Mouse (Mus musculus) CH12.LX (cell line): ENCODE results near the gene Tomm40. TPM values are rescaled to one million over a fixed set of nuclear protein-coding genes. Genes with fewer than 3 reads are reported as not detected.

Experiments
- DNase-seq: peaks from one replicate; pipeline ENCODE4 v3.0.0-alpha.2; 2013; ENCODE audit errors: extremely low read depth
- H3K27ac ChIP-seq: 2 replicates; pipeline ENCODE4 v1.5.1; 2012; ENCODE audit warnings: low read depth, mild to moderate bottlenecking, control low read depth, moderate library complexity; ENCODE audit not compliant: insufficient read depth
- H3K27me3 ChIP-seq: replicated peaks from 2 replicates; pipeline ENCODE3; 2012; ENCODE audit warnings: inconsistent platforms
- H3K36me3 ChIP-seq, 2 experiments: replicated peaks in 1 of 2; 2 replicates each; pipeline versions ENCODE3 to v1.6.1; 2012; ENCODE audit warnings: inconsistent platforms in 1 of 2, low read length in 1 of 2, mild to moderate bottlenecking in 1 of 2, mixed read lengths in 1 of 2, moderate library complexity in 1 of 2; ENCODE audit not compliant: control insufficient read depth in 1 of 2, insufficient read depth in 1 of 2
- H3K4me1 ChIP-seq, 2 experiments: 2 replicates each; pipeline ENCODE4 v1.6.1; 2012; ENCODE audit warnings: inconsistent platforms in 1 of 2, moderate library complexity in 1 of 2; ENCODE audit not compliant: insufficient read depth in 2 of 2, control insufficient read depth in 1 of 2
- H3K4me2 ChIP-seq: 2 replicates; pipeline ENCODE4 v1.6.1; 2012; ENCODE audit warnings: low read depth, mild to moderate bottlenecking, control low read depth; ENCODE audit not compliant: poor library complexity, insufficient read depth, severe bottlenecking
- H3K4me3 ChIP-seq, 3 experiments: fragments of 150-350 bp in 1 of 3; sonication (generic) in 1 of 3; replicated peaks in 1 of 3; 2 replicates each; pipeline versions ENCODE3 to v1.5.1; 2011 to 2012; ENCODE audit warnings: low read depth in 2 of 3, low read length in 2 of 3, mild to moderate bottlenecking in 2 of 3, moderate library complexity in 2 of 3, control low read depth in 1 of 3, improper control_type of control experiment in 1 of 3, inconsistent platforms in 1 of 3, mixed read lengths in 1 of 3; ENCODE audit not compliant: poor library complexity in 1 of 3
- H3K79me2 ChIP-seq: replicated peaks from 2 replicates; pipeline ENCODE4 v1.6.1; 2012; ENCODE audit warnings: mild to moderate bottlenecking, moderate library complexity; ENCODE audit not compliant: control insufficient read depth, poor library complexity, insufficient read depth, severe bottlenecking; ENCODE audit errors: extremely low read depth
- H3K9ac ChIP-seq: 2 replicates; pipeline ENCODE4 v1.6.1; 2012; ENCODE audit warnings: low read depth, mild to moderate bottlenecking, control low read depth, moderate library complexity; ENCODE audit not compliant: insufficient read depth
- H3K9me3 ChIP-seq: replicated peaks from 2 replicates; pipeline ENCODE3; 2012; ENCODE audit warnings: low read length, inconsistent platforms, mixed read lengths
- BHLHE40 ChIP-seq: IDR thresholded peaks from 2 replicates; pipeline ENCODE4 v1.6.1; 2011; ENCODE audit warnings: mild to moderate bottlenecking, low read depth, low read length, improper control_type of control experiment
- CTCF ChIP-seq, 2 experiments: IDR thresholded peaks in 1 of 2; conservative IDR thresholded peaks in 1 of 2; 2 replicates each; pipeline ENCODE4 v1.5.1; 2011 to 2012; ENCODE audit warnings: low read depth in 2 of 2, low read length in 2 of 2, improper control_type of control experiment in 1 of 2, inconsistent platforms in 1 of 2, mild to moderate bottlenecking in 1 of 2, moderate library complexity in 1 of 2
- ELF1 ChIP-seq: IDR thresholded peaks from 2 replicates; pipeline ENCODE4 v1.6.1; 2014; ENCODE audit warnings: low read depth, mild to moderate bottlenecking, inconsistent platforms, low read length, improper control_type of control experiment
- ETS1 ChIP-seq: conservative IDR thresholded peaks from 2 replicates; pipeline ENCODE4 v1.6.1; 2012; ENCODE audit warnings: low read depth, mild to moderate bottlenecking, inconsistent platforms, low read length, improper control_type of control experiment, moderate library complexity
- GABPA ChIP-seq: IDR thresholded peaks from 2 replicates; pipeline ENCODE4 v1.6.1; 2012; ENCODE audit warnings: low read depth, low read length, improper control_type of control experiment, inconsistent platforms; ENCODE audit not compliant: insufficient replicate concordance
- MAFK ChIP-seq: IDR thresholded peaks from 2 replicates; pipeline ENCODE4 v1.6.1; 2011; ENCODE audit warnings: low read length, improper control_type of control experiment; ENCODE audit not compliant: insufficient replicate concordance
- MXI1 ChIP-seq: IDR thresholded peaks from 2 replicates; pipeline ENCODE4 v1.6.1; 2011; ENCODE audit warnings: mild to moderate bottlenecking, low read depth, low read length, improper control_type of control experiment
- PAX5 ChIP-seq: IDR thresholded peaks from 2 replicates; pipeline ENCODE4 v1.6.1; 2012; ENCODE audit warnings: low read length, inconsistent platforms, mixed read lengths
- POLR2A ChIP-seq: IDR thresholded peaks from 2 replicates; pipeline ENCODE4 v1.6.1; 2011; ENCODE audit warnings: low read depth, mild to moderate bottlenecking, improper control_type of control experiment, low read length
- POLR2AphosphoS2 ChIP-seq: IDR thresholded peaks from 2 replicates; pipeline ENCODE4 v1.6.1; 2011; ENCODE audit warnings: low read depth, low read length, improper control_type of control experiment
- RAD21 ChIP-seq: IDR thresholded peaks from 2 replicates; pipeline ENCODE4 v1.6.1; 2011; ENCODE audit warnings: low read depth, mild to moderate bottlenecking, low read length, improper control_type of control experiment, moderate library complexity
- RCOR1 ChIP-seq: conservative IDR thresholded peaks from 2 replicates; pipeline ENCODE4 v1.6.1; 2012; ENCODE audit warnings: low read depth, mild to moderate bottlenecking, inconsistent platforms, low read length, improper control_type of control experiment
- SIN3A ChIP-seq: IDR thresholded peaks from 2 replicates; pipeline ENCODE4 v1.6.1; 2012; ENCODE audit warnings: low read length, improper control_type of control experiment, inconsistent platforms
- SMC3 ChIP-seq: IDR thresholded peaks from 2 replicates; pipeline ENCODE4 v1.6.1; 2011; ENCODE audit warnings: low read depth, low read length, improper control_type of control experiment
- TBP ChIP-seq: conservative IDR thresholded peaks from 2 replicates; pipeline ENCODE4 v1.6.1; 2011; ENCODE audit warnings: low read depth, low read length, improper control_type of control experiment
- TCF12 ChIP-seq: IDR thresholded peaks from 2 replicates; pipeline ENCODE4 v1.6.1; 2014; ENCODE audit warnings: low read depth, mild to moderate bottlenecking, inconsistent platforms, low read length, improper control_type of control experiment
- UBTF ChIP-seq: IDR thresholded peaks from 2 replicates; pipeline ENCODE4 v1.6.1; 2012; ENCODE audit warnings: low read depth, mild to moderate bottlenecking, inconsistent platforms, low read length, improper control_type of control experiment, moderate library complexity
- USF1 ChIP-seq: IDR thresholded peaks from 2 replicates; pipeline ENCODE4 v1.6.1; 2014; ENCODE audit warnings: low read depth, mild to moderate bottlenecking, inconsistent platforms, low read length, improper control_type of control experiment
- USF2 ChIP-seq: conservative IDR thresholded peaks from 2 replicates; pipeline ENCODE4 v1.6.1; 2011; ENCODE audit warnings: low read depth, low read length, improper control_type of control experiment
- ZC3H11A ChIP-seq: IDR thresholded peaks from 2 replicates; pipeline ENCODE4 v1.6.1; 2012; ENCODE audit warnings: low read depth, mild to moderate bottlenecking, inconsistent platforms, low read length, improper control_type of control experiment
- ZNF384 ChIP-seq: IDR thresholded peaks from 2 replicates; pipeline ENCODE4 v1.6.1; 2012; ENCODE audit warnings: low read depth, low read length, improper control_type of control experiment, inconsistent platforms
- dilution Hi-C: fragments of 300-500 bp; cut with MboI; formaldehyde crosslinking; loops from 2 replicates; pipeline ENCODE4 v1.14.3; 2020; ENCODE audit warnings: low sequenced_read_pairs; ENCODE audit not compliant: extremely low pct_unique_long_range_greater_than_20kb, extremely low pct_ligation_motif_present
- in situ Hi-C: fragments of 300-500 bp; cut with MboI; formaldehyde crosslinking; loops from 3 replicates; pipeline ENCODE4 v1.14.3; 2019; ENCODE audit warnings: low sequenced_read_pairs, low pct_ligation_motif_present, low pct_unique_long_range_greater_than_20kb, mixed read lengths
- polyA plus RNA-seq: library from polyadenylated mRNA; unstranded; fragments of >175 nt; gene quantifications from 2 replicates; pipeline ENCODE4 v1.2.1, GENCODE M21; 2012; ENCODE audit warnings: low read depth; ENCODE audit not compliant: insufficient read length
- total RNA-seq, 2 experiments: library from RNA; depleted of rRNA; stranded (reverse); fragments of 300-350 nt in 1 of 2; fragments of >200 nt in 1 of 2; gene quantifications; 2 replicates each; pipeline ENCODE4 v1.2.3; 2012 to 2014

Gene Tomm40
- total and polyA plus RNA-seq, 3 experiments: 115 to 221 (median 179) TPM

DNA sequence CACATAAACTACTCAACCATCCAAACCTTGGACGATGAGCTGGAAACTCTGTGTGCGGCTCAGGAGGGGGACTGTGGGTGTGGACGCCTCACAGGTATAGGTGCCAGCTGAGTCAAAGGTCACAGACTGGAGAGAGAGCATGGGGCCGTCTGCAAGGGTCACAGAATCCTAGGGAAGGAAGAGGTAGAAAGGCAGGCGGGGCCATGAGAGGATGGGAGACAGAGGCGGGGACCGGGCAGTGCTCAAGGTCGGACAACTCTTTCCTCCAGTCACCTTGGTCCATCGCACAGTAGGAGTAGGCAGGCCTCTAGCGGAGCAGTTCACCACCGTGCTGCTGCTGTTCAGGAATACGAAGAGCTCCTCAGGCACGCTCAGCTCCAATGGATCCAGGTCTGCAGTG lies 44.8 kb upstream of the Tomm40 start:
- H3K9ac ChIP-seq: no peak overlapping the region
- H3K79me2 ChIP-seq: no peaks in the 10 kb centered on the region
- dilution Hi-C loops: no loop called here
- no peak overlapping the region for H3K4me3 ChIP-seq
- peaks cover 4% of the 10 kb centered on the region for H3K9me3 ChIP-seq
- no peak overlapping the region for H3K4me2 ChIP-seq
- peaks cover 10% of the 10 kb centered on the region for H3K27me3 ChIP-seq
- in situ Hi-C loops: no loop called here
- H3K4me1 ChIP-seq: peaks cover 0 to 4% of the 10 kb centered on the region in 2 experiments; a peak in 2 of 4 replicates
- H3K36me3 ChIP-seq: peaks cover 0 to 13% of the 10 kb centered on the region in 2 experiments
- no peak for TF ChIP-seq SIN3A
- no peak for DNase-seq
- H3K27ac ChIP-seq: no peak overlapping the region

DNA sequence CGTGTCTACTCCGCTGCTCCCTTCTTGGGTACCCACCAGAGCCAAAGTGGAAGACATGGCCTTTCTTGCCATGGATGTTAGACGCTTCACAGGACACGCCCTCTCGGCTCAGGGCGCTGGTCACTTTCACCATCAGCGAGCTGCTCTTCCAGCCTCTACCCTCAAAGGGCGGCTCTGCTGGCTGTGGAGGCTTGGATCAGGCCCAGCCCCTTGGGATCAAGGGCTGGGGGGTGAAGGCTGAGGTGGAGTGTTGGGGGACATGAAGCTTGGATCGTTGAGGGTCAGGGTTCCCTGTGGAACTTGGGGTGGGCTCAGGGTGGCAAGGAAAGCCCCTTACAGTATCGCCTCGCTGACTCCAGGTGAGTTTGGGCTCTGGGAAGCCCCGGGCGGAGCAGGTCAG lies 43.4 kb upstream of the Tomm40 start:
- Histone ChIP-seq H3K9me3 (peaks cover 3% of the 10 kb centered on the region), H3K36me3 (peaks cover 0 to 11% of the 10 kb centered on the region in 2 experiments), H3K79me2 (no peaks in the 10 kb centered on the region), H3K4me2 (no peak overlapping the region), H3K4me1 (no peaks in the 10 kb centered on the region), H3K9ac (no peak overlapping the region), H3K27me3 (peaks cover 10% of the 10 kb centered on the region), H3K27ac (no peak overlapping the region), H3K4me3 (no peak overlapping the region)
- in situ Hi-C loops (no loop called here), dilution Hi-C loops (no loop called here)
- no peak for DNase-seq
- TF ChIP-seq CTCF (conservative IDR thresholded peaks at IDR 0.05 in 1 of 2, IDR thresholded peaks at IDR 0.05 in 1 of 2; ENCODE audit: low read depth in 2 of 2, low read length in 2 of 2) (no peak), TBP (no peak), USF1 (no peak), UBTF (no peak), MXI1 (no peak), ELF1 (no peak), RAD21 (no peak), POLR2A (no peak), MAFK (no peak), ZNF384 (no peak), PAX5 (no peak), TCF12 (no peak), RCOR1 (no peak), SMC3 (no peak), USF2 (no peak), GABPA (no peak), BHLHE40 (no peak), POLR2AphosphoS2 (no peak), ETS1 (no peak), ZC3H11A (no peak)
